Mouse (Mus musculus) skeletal muscle tissue, postnatal 0 days (tissue): ENCODE results near the gene Dpf1. TPM values are rescaled to one million over a fixed set of nuclear protein-coding genes. Genes with fewer than 3 reads are reported as not detected.

Experiments
- polyA plus RNA-seq: library from polyadenylated mRNA; unstranded; fragments of >200 nt; fragmentation: Nextera tagmentation; extraction: Ambion mirVana; gene quantifications from 2 replicates; pipeline ENCODE4 v1.2.1, GENCODE M21; 2015

The Dpf1 gene
- 2.7 and 2.9 TPM in 2 replicates for polyA plus RNA-seq

GRCm38 (mm10) chr7:29303738-29304462 lies at the start of gene Dpf1:
Gene Dpf1, plus strand, starts transcription at chr7:29303951.

GRCm38 (mm10) chr7:29281201-29282073 lies 22.3 kb upstream of the Dpf1 start, which contains the start of gene Spint2:
Gene Spint2, minus strand, starts transcription at chr7:29281912.

GRCm38 (mm10) chr7:29288942-29289638 lies 14.7 kb upstream of the Dpf1 start, which contains the start of gene Ppp1r14a:
Gene Ppp1r14a, plus strand, starts transcription at chr7:29289308.

Other genes with a start within 250 kb of the Dpf1 start
- gene Ryr1, start 178.8 kb upstream of the Dpf1 start, polyA plus RNA-seq, result 43.5 and 66.7 TPM in 2 replicates
- 0.41 and 0.74 TPM in 2 replicates for gene Rasgrp4, start 169.1 kb upstream of the Dpf1 start, polyA plus RNA-seq
- 22.1 and 24.3 TPM in 2 replicates for gene Fam98c, start 147.7 kb upstream of the Dpf1 start, polyA plus RNA-seq
- 0.17 and 0.23 TPM in 2 replicates for gene Ggn, start 133.7 kb upstream of the Dpf1 start, polyA plus RNA-seq
- gene Spred3, start 133.5 kb upstream of the Dpf1 start, polyA plus RNA-seq, result 0.67 and 0.69 TPM in 2 replicates
- 257 and 271 TPM in 2 replicates for gene Psmd8, start 123.2 kb upstream of the Dpf1 start, polyA plus RNA-seq
- gene Catsperg1, start 89.9 kb upstream of the Dpf1 start, polyA plus RNA-seq, result 0.45 and 0.82 TPM in 2 replicates
- 1.2 and 1.4 TPM in 2 replicates for gene Kcnk6, start 71.4 kb upstream of the Dpf1 start, polyA plus RNA-seq
- 107 and 109 TPM in 2 replicates for gene Yif1b, start 65.6 kb upstream of the Dpf1 start, polyA plus RNA-seq
- gene 2200002D01Rik, start 55.5 kb upstream of the Dpf1 start, polyA plus RNA-seq, result 2.9 and 4.1 TPM in 2 replicates
- 13.9 and 17.5 TPM in 2 replicates for gene Spint2, start 22.0 kb upstream of the Dpf1 start, polyA plus RNA-seq
- 14.4 and 16.7 TPM in 2 replicates for gene Ppp1r14a, start 14.6 kb upstream of the Dpf1 start, polyA plus RNA-seq
- gene Sipa1l3, start 214.7 kb downstream of the Dpf1 start, polyA plus RNA-seq, result 3.2 and 3.9 TPM in 2 replicates